Mouse (Mus musculus): ENCODE data around the gene Gm36079.
"Not testable (repeated sequence)": the region's sequence is repeated elsewhere in the genome, so short reads cannot be mapped to it uniquely, and the experiment has no call there.

Gm36079 gene

GRCm38 (mm10) chr13:120015348-120016007 lies 11.3 kb downstream of the Gm36079 start:
- not testable (repeated sequence) for DNase-seq (ENCODE audit: low spot score in 2 of 2)

DNA sequence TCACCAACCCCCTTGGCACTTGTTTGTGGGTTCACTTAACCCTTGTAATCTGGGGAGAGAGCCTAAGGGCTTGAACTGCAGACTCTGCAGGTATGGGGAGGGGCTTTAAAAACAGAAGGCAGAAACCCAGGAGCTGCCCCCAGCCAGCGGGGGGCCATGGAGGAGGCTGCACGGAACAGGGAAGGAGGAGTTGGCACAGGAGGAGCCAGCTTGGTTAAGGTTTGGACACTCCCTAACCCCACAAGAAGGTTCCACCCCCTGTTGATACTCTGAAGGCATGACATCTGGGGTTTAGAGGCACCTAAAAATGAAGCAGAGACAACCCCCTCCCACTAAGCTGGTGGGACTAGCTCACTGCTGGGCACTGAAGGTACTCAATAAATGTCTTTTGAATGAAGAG lies 12.8 kb downstream of the Gm36079 start:
- DNase-seq (ENCODE audit: low spot score in 2 of 2), result not testable (repeated sequence)

GRCm38 (mm10) chr13:120013544-120013943 lies 13.3 kb downstream of the Gm36079 start:
- not testable (repeated sequence) for DNase-seq (ENCODE audit: low spot score in 2 of 2)

- not testable (repeated sequence) for DNase-seq (ENCODE audit: low spot score in 2 of 2)
Measured at GRCm38 (mm10) chr13:120010068-120010467, 16.7 kb downstream of the Gm36079 start.

DNA sequence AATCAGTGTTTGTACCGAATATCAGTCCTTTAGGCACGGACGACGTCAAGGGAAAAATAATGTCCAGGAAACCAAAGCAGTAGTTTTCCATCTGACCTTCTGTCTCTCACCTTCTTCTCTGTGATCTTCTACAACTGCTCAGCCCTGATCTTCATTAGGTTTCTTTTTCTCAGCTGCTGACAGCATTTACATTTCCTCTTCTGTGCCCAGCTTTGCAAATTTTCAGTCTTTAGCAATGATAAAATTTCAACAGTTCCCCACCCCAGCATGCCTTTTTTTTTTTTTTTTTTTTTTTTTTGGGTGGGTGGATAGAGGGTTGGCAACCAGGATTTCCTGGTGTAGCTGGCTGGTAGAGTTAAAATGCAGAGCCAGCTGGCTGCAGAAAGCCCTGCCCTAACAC lies 27.6 kb downstream of the Gm36079 start:
- DNase-seq (ENCODE audit: low spot score in 2 of 2), result not testable (repeated sequence)

DNA sequence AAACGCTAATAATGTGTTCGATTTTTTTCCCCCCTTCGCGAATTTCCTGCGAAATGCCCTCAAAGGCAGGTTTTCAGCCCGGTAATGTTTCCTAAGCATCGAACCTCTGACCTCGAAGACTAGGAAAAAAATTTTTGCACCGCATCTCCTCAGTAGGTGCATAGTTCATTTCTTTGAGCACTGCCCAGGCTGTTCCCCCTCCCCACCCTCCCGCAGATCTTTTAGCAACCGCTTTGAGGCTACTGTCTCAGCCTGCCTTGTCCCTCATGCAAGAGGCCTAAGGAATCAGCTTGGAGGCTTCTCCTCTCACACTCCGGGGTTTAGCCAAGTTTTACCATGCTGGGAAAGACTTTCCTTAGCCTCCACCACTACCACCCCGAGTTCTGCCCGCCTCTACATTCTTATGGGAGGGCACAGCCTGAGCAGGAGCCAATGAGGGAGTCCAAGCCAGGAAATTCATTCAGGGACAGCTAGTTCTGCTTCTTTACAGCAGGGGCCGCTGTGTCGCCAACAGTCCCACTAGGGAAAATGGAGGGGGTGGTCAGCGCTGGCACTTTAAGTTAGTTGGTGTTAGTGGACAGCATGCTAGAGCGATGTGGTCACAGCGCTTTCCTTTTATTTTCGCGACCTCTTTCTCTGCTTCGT lies 28.2 kb downstream of the Gm36079 start:
- DNase-seq (ENCODE audit: low spot score in 2 of 2), result not testable (repeated sequence)

DNA sequence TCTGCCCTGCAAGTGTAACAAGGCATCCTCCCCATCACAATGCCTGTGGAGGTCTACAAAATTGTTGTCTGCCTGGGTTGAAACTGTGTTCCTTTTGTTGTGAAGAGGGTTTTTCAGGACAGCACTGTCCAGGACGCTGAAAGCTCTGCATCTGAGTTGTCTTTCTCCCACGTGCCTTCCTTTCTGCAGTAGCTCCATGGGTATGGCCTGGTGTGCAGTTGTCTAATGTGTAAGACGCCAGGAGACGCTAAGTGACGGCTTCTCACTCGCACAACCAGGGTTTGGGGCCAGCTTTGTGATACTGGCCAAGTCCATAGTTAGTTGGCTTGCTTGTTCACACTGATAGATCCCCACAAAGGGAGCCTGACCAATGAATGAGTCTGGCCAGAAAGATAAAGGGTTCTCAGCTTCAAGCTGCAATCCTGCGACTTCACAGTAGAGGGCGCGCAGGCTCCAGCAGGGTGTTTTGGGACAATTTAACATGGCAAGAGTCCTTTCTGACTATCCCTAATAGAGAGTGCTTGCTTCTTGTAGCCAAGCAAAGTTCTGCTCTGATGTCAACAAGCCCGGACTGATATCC lies 34.8 kb downstream of the Gm36079 start:
- DNase-seq (ENCODE audit: low spot score in 2 of 2), result not testable (repeated sequence)

DNA sequence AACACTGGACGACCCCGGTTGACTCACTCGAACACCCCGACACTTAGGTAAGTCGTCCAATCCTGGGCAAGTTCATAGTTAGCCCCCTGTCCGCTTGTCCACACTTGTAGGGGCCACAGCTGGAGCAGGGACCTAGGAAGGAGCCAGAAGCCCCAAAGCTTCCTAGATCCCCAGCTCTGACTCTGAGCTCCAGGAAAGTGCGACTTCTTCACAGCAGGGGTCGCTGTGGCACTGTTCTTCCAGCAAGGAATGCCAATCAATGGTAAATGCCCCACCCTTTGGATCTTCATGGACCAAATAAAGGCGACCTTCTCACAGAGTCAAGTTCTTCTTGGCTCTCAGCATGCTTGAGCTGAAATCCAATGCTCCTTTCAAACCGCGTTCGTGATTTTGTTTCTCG lies 35.5 kb downstream of the Gm36079 start:
- DNase-seq (ENCODE audit: low spot score in 2 of 2), result not testable (repeated sequence)

All from frontal cortex, postnatal 10 days (tissue).